Mouse (Mus musculus) layer of hippocampus, adult 18-20 months (tissue): ENCODE measurements around the gene Brpf3. TPM values are rescaled to one million over a fixed set of nuclear protein-coding genes. Genes with fewer than 3 reads are reported as not detected.
"Not testable (repeated sequence)": the region's sequence is repeated elsewhere in the genome, so short reads cannot be mapped to it uniquely, and the experiment has no call there.

Source experiments
- DNase-seq, 2 experiments: peaks; one replicate each; pipeline ENCODE4 v3.0.0; 2022; ENCODE audit warnings: low spot score in 2 of 2
- total RNA-seq, 2 experiments: library from RNA; stranded (reverse); gene quantifications; 2 replicates each; pipeline ENCODE4 v1.2.3; 2021

Gene Brpf3
- total RNA-seq, 2 experiments from 2014 or later = 42.0 to 52.3 TPM

- DNase-seq = no peak
Measured at GRCm38 (mm10) chr17:28797031-28797430, 3.9 kb upstream of the Brpf3 start.

GRCm38 (mm10) chr17:28799291-28800160 lies 1.4 kb upstream of the Brpf3 start:
- DNase-seq = no peak

GRCm38 (mm10) chr17:28800281-28800670 lies 614 bp upstream of the Brpf3 start:
- DNase-seq = no peak

- DNase-seq = peak; percentile 96 to 99
Measured at GRCm38 (mm10) chr17:28801474-28802005, 650 bp downstream of the Brpf3 start.

- no peak for DNase-seq
Measured at GRCm38 (mm10) chr17:28802006-28802481, 1.2 kb downstream of the Brpf3 start.

- no peak for DNase-seq
Measured at GRCm38 (mm10) chr17:28803316-28803715, 2.4 kb downstream of the Brpf3 start.

GRCm38 (mm10) chr17:28804973-28805372 lies 4.1 kb downstream of the Brpf3 start:
- no peak for DNase-seq

GRCm38 (mm10) chr17:28806770-28807169 lies 5.9 kb downstream of the Brpf3 start:
- no peak for DNase-seq

GRCm38 (mm10) chr17:28808714-28809113 lies 7.8 kb downstream of the Brpf3 start:
- DNase-seq = no peak

GRCm38 (mm10) chr17:28809175-28809831 lies 8.4 kb downstream of the Brpf3 start:
- DNase-seq = no peak

GRCm38 (mm10) chr17:28812345-28812744 lies 11.5 kb downstream of the Brpf3 start:
- DNase-seq = no peak

- no peak for DNase-seq
Measured at GRCm38 (mm10) chr17:28814529-28815097, 13.7 kb downstream of the Brpf3 start.

- DNase-seq = no peak
Measured at GRCm38 (mm10) chr17:28815384-28816004, 14.6 kb downstream of the Brpf3 start.

GRCm38 (mm10) chr17:28816326-28816725 lies 15.4 kb downstream of the Brpf3 start:
- not testable (repeated sequence) for DNase-seq

- no peak for DNase-seq
Measured at GRCm38 (mm10) chr17:28816875-28817811, 16.3 kb downstream of the Brpf3 start.

- no peak for DNase-seq
Measured at GRCm38 (mm10) chr17:28820189-28820588, 19.3 kb downstream of the Brpf3 start.

GRCm38 (mm10) chr17:28823004-28823745 lies 22.3 kb downstream of the Brpf3 start:
- DNase-seq = peak in 1 of 2 experiments; percentile 42

GRCm38 (mm10) chr17:28823749-28824148 lies 22.9 kb downstream of the Brpf3 start:
- DNase-seq = no peak

GRCm38 (mm10) chr17:28824896-28825295 lies 24.0 kb downstream of the Brpf3 start:
- DNase-seq = peak; percentile 40 to 61
